Mouse (Mus musculus) embryonic fibroblast, embryonic 13.5 days (primary cell): ENCODE results near the gene Phactr3.

Source experiments
- CTCF ChIP-seq: IDR thresholded peaks from 2 replicates; pipeline ENCODE4 v1.5.1; 2011; ENCODE audit warnings: mild to moderate bottlenecking, control low read depth, low read length, moderate library complexity, borderline replicate concordance; ENCODE audit not compliant: insufficient read depth
- POLR2A ChIP-seq: IDR thresholded peaks from 2 replicates; pipeline ENCODE4 v1.6.1; 2011; ENCODE audit warnings: low read depth, mild to moderate bottlenecking, control low read depth, low read length, moderate library complexity

- no peak for TF ChIP-seq CTCF
- no peak for TF ChIP-seq POLR2A
Measured at GRCm38 (mm10) chr2:178246767-178247166, 128.0 kb downstream of the Phactr3 start.
